Mouse (Mus musculus): Measurements from ENCODE around the gene Trpm5.

The Trpm5 gene

DNA sequence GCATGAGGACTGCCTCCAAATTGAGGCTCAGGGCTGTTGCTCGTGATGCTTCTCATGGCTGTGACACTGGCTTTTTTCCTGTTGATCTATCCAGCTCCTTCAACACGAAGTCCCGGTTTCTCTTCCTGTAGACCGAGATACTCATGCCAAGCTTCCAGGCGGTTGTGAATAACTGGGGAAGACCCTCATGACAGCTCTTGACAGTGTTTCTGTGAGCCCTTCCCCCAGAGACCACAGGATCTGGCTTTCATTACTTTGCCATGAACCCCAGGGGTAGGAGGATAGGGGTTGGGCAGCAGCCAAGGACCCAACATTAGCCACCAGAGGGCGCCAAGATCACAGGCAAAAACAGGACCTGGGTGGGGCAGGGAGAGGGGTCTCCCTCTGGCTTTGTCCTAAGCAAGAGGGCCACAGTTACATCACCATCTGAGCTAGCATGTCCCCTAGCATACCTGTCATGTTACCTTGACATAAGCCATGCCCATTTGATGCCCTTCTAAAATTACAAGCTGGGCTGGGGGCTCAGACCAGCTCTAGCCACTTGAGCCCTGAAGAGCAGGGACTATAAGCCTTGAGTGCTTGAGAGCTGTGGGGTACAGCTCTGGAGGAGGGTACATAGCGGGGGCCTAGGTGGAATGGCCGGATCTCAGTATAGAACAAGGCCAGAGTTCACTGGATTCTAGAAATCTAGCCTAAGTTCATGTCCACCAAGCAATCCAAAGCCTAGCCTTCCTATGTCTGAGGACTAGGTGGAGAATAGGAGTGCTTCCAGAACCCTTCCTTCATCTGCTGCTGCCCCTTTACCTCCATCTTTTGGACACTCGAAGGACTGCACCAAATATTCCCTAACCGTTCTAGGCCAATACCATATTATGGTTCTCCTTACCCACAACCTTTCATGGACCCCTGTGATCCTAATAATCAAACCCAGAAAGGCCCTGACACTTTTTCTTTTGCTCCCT lies at the start of gene Trpm5:
Trpm5 (minus strand) TSS at position 51 of the 962 bp plus-strand sequence.
- DNase-seq (ENCODE audit: low spot score) = peak; percentile 74

DNA sequence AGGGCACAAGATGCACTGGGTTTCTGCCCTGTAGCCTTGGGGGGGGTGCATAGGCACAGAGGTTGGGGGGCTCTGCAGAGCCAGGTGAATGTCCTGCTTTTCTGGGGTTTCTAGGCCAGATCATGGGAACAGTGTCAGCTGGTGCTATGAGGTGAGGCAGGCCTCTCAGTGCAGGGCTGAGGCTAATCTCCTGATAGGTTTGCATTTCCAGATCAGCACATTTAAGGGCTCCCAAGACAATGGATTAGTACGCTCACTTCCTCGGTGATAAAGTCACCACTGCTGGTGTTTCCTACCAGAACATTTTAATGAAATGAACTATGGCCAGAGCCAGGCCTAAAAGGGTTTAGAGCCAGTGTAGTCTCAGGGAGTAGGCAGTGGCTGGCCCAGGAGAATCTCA lies 48.2 kb upstream of the Trpm5 start:
- no peak for DNase-seq (ENCODE audit: low spot score)

DNA sequence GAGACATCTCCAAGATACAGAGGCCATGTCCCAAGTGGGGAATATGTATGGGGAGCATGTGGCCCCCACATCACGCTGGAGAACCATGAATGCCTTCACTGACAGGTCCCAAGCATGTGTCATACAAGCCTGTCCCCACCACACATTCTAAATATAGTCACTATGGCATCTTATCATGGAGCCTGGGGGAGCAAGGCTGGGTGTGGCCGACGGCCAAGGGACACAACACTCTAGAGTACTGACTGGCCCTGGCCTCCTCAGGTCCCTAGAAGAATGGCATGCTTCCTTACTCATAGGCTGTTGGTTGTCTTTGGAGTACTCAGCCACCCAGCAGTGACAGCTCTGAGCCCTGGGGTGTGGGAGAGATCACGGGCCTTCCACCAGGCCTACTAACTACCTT lies 45.5 kb upstream of the Trpm5 start:
- no peak for DNase-seq (ENCODE audit: low spot score)

DNA sequence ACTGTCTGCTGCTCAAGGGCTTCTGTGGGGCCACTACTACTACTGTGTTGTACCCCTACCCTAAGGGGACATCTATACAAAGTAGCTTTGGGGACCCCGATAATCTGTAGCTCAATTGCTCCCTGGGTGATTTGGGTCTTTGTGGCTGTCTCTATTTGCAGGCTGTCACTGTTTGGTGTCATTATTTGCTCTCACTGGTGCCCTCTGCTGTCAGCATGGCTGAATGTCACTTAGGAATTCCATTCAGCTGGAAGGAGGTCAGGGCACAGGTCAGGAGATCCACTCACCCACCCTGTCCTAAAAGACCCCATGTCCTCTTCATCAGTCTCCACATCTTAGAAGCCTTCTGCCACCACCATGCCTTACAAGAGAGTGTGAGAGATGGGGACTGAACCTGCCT lies 44.3 kb upstream of the Trpm5 start:
- peak; percentile 54 for DNase-seq (ENCODE audit: low spot score)

DNA sequence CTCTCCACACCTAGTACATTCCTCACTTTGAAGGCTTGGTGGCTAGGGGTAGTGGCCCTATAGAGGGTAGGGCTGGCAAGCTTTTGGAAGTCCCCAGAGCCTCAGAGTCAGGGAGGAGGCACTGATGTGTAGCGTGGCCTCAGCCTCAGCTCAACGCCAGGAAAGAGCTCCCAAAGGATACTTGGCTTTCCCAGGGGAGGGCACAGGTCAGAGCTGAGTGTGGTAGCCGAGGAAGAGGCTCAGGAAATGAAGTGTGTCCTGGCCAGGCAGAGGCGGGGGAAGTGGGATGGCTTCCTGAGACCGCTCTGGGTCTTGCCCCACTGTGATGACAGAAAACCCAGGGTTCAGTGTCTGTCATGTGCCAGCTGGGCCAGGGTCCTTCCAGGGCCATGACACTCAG lies 42.1 kb upstream of the Trpm5 start:
- no peak for DNase-seq (ENCODE audit: low spot score)

DNA sequence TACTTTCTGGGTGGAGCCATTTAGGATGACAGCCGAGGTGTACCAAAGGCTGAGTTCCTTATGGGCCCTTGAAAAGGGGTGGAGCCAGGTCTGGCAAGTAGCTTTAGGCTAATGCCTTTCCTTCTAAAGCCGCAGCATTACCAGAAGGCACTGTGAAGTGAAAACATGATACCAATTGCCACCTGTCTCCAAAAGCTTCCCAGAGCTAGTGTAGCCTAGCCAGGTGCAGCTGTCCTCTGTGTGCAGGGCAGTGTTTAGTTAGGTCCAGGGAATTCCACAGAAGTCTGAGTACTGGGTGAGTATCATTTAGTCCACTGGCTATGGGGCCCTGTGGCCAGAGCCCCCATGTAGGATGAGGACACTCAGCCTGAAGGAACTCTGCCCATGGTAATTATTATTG lies 41.7 kb upstream of the Trpm5 start:
- no peak for DNase-seq (ENCODE audit: low spot score)

DNA sequence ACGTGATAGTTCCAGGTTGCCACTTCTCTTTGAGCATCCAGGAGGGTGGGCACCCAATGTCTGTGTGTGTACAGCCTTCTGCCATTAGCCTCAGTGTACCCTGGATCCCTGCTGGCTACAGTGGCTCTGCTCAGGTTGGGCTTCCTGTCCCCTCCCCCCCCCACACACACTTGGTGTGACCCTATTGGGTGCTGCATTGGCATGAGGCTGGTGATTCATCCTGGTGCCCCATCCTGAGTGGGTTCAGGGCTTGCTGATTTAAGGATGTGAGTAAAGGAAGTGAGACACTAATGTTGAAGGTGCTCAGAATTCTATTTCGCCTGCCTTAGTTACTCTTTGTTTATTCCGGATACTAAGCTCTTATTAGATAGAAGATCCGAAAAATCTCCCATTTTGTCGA lies 38.4 kb upstream of the Trpm5 start:
- no peak for DNase-seq (ENCODE audit: low spot score)

DNA sequence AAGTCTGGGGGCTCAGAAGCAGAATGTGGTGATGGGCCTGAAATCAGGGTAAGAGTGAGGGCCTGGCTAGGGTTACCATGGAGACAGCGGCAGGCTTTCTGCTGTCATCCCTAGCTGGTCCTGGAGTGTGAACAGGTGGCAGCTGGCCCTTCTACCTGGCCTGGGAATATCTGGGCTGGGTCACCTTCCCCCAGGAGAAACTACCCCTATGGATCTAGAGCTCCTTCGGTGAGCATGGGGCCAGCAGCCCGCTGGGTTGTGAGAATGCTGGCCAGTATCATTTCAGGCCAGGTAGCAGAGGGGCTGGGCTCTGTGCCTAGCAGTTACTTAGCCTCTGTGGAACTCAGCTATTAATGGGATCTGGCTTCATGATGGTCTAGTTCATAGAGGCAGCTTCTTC lies 30.5 kb upstream of the Trpm5 start:
- no peak for DNase-seq (ENCODE audit: low spot score)

DNA sequence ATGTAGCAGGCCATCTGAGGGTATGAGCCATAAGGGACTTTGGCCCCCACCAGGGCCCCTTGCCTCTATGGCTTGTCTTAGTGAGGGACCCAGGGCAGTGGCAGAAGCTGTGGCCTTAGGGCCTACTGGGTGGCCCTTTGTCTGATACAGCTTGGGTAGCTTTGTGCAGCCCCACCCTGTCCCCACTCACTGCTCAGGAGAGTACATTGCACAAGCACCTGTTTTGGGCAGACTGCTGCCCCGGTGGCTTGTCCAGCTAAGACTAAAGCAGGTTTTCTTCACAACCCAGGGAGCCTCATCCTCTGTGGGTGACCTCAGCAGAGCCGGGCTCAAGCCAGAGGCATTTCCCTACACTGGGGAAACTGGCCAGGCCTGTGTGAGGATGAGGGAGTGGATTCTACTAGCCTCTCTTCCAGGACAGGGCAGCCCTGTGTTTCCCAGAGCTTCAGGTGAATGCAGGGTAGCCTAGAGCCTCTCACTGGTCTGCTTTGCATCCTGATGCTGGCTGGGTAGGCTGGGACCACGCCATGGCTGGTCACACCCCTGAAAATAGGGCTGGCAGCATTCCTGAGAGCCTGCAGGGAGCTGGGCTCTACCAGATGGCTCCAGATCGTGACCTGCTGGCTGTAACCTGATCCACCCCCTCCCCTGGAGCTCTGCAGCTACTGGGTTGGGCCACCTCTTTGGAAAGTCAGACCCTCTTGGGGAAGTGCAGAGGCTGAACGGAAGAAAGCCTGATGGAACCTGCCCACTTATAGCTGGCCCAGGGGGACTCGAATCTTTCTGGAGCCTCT lies 29.6 kb upstream of the Trpm5 start:
- DNase-seq (ENCODE audit: low spot score) = peak; percentile 54

DNA sequence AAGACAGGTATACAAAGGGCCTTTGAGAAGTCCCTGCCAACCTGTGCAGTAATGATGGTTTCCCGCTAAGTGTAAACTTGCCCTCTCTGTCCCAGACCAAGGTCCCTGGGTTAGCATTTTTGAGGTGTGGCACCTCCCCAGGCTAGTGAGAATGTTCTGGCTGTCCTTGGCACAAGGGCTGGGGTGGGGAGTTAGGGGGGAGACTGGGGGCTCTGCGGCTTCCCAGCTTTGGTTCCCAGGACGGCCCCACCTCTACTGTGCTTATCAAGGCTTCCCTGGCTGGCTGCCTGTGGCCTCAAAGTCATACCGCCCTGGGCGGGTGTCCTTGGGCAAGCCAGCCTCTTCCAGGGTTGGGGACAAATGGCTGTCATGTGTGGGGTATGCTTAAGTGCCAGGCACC lies 27.7 kb upstream of the Trpm5 start:
- DNase-seq (ENCODE audit: low spot score) = no peak

DNA sequence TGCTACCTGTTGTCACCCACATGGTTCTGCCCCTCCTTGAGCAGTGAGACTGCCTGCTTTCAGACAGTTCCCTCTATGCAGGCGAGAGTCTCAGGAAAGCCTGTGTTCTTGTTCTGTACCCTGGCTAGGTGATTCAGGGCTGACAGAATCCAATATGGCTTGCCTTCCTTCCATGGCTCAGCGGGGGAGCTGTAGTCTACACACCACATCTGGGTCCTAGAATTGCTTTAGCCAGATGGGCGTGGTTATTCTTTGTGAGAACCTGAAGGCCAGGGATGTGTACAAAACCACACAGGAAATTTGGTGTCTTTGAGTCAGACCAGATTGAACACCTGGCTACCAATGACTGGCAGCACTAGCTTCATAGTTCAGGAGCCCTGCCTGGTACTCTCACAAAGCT lies 25.4 kb upstream of the Trpm5 start:
- no peak for DNase-seq (ENCODE audit: low spot score)

DNA sequence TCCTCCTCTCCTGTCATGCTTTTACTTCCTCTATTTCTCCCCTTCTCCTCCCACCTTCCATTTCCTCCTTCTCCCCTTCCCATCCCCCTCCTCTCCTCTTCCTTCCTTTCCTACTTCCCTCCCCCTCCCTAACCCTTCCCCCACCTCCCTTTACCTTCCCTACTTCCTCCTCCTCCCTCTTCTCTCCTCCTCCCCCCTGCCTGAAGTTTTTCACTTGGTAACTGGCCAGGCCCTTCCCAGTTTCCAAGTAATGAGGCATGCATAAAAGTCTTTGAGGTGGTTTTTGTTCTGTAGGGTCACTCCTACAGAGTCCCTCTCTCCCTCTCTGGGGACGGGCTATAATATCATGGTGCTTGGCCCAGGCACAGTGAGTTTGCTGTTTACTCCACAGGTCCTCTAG lies 25.0 kb upstream of the Trpm5 start:
- no peak for DNase-seq (ENCODE audit: low spot score)

DNA sequence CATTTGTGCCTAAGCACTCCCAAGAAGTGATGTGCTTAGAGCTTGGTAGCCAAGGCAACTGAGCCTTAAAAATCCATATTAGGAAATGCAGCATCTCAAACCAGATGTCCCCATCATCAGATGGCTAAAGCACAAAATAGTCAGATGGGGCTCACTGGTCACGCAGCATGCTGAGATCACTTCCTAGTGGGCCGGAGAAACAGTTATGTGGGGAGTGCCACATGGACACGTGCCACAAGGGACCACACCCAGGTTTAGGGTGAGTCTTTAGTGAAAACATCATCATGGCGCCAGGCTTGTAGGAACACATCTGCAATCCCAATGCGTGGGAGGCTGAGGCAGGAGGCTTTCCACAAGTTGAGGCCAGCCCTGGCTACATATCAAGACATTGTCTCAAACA lies 22.1 kb upstream of the Trpm5 start:
- no peak for DNase-seq (ENCODE audit: low spot score)

DNA sequence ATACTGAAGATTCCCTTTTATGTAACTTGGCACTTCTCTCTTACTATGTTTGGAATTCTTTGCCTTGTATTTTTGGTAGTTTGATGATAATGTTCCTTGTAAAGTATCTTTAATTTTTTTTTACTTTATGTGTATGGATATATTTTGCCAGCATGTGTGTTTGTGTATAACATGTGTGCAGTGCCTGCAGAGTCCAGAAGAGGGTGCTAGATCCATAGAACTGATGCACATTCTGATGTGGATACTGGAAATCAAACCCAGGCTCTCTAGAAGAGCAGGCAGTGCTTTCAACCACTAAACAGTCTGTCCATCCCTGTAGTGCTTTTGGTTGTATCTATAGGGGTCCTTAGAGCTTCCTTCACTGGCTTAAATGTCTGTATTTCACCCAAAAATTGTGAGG lies 20.3 kb upstream of the Trpm5 start:
- DNase-seq (ENCODE audit: low spot score) = no peak

DNA sequence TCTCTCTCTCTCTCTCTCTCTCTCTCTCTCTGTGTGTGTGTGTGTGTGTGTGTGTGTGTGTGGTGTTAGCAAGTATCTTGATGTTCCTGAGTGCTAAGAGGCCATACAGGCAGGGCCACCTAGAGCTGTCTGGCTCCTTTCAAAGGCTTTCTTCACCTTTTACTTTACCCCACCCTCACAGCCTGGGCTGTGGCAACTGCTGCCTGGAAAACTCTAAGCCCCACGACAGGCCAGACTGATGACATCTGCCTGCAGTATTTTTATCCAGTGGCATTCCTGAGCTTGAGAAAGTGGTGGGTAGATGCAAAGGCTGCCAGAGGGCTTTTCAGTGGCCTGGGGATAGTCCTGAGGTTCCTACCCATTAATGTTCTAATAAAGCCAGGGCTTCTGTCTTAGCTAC lies 18.0 kb upstream of the Trpm5 start:
- DNase-seq (ENCODE audit: low spot score) = no peak

DNA sequence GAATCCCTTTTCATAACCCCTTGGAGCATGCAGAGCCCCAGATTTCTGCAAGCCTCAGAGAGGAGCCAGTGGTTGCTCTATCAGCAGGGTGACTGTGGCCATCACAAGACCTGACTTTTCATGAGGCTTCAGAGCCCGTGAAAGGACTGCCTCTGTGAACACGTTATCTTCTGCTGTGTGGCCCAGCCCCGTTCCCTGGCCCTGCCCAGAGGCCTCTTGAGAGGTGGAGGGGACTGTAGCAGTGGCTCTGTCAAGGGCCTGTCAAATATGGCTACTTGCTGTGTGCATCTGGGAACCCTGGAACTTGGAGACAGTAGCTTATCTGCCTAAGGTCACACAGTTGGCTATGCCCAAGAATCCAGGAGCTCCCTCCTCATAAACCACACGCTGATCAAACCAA lies 17.3 kb upstream of the Trpm5 start:
- no peak for DNase-seq (ENCODE audit: low spot score)

DNA sequence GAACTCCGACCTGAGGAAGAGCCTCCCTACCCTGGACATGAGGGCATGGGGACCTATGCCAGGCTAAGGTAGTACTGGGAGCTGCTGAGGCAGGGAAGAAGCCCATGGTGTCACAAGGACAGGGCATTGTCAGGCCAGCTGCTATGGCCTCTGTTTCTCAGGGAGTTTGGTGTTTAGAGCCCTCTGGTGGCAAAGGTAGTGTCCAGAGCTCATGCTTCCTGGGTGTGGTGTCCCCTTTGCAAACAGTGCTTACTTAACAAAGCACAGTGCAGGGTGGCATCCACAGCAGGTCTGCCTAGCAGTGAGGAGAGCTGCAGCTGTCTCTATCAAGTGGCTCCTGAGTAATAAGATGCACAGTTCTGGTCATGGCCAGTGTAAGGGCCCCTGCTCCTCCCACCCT lies 16.4 kb upstream of the Trpm5 start:
- DNase-seq (ENCODE audit: low spot score) = no peak

DNA sequence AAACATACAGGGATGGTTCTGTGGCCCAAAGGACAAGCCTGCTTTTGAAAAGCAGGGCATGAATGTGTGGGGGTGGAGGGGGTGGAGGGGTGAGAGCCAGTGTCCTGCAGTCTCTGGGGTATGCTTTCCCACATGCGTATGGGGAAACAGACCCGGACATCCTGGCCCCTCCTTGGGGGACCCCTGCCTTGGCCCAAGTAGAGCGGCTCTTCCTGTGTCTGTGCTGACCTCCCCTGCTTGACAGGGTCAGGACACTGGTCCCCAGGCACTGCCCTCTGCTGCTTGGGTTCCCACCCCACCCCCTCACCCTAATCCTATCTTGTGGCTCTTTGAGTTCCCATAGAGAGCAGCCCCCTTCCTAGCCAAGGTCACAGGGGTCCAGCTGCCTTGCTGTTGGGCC lies 15.3 kb upstream of the Trpm5 start:
- no peak for DNase-seq (ENCODE audit: low spot score)

DNA sequence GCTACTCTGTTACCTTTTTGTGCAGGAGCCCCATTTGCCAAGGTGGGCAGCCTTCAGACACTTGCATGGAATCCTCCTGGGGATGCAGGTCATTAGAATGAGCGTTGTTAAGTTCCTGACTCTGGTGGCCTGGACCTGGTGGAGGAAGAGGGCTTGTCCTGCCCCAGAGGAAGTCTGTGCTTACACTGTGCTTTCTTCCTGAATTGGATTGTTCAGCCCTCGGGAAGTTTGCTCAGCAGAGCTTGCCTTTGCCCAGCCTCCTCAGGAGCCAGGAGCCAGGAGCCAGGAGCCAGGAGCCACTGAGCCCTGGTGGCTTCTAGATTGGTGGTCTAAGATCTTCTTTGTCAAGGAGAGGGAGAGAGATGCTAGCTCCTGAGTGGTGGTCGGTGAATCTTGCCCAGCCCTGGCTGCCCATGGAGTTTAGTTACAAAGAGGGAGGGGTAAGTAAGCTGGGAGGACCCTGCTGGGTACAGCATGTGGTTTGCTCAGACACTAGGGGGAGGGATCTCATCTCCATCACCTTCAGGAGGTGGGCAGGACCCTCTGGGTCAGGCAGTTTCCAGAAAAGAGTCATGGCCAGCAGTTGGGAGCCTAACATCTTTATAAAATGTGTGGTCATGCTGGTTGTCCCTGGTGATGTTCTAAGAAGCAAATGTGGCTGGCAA lies 14.7 kb upstream of the Trpm5 start:
- no peak for DNase-seq (ENCODE audit: low spot score)

DNA sequence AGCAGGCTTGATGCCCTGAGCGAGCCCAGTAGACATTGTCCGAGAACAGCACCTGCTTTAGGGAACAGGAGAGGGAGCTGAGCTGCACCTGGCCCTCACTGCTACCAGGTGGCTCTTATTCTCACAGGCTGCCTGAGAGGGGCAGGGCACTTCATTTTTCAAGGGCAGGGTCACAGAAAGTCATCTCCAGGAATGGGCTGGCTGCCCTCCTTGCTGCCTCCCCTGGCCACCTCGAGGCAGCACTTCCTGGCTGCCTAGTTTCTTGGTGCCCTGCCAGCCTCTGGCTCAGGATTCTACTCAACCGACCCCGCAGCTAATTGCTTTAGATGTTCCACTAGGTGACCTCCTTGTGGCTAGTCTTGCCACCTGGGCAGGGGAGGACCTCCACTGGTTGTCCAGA lies 13.8 kb upstream of the Trpm5 start:
- no peak for DNase-seq (ENCODE audit: low spot score)

DNA sequence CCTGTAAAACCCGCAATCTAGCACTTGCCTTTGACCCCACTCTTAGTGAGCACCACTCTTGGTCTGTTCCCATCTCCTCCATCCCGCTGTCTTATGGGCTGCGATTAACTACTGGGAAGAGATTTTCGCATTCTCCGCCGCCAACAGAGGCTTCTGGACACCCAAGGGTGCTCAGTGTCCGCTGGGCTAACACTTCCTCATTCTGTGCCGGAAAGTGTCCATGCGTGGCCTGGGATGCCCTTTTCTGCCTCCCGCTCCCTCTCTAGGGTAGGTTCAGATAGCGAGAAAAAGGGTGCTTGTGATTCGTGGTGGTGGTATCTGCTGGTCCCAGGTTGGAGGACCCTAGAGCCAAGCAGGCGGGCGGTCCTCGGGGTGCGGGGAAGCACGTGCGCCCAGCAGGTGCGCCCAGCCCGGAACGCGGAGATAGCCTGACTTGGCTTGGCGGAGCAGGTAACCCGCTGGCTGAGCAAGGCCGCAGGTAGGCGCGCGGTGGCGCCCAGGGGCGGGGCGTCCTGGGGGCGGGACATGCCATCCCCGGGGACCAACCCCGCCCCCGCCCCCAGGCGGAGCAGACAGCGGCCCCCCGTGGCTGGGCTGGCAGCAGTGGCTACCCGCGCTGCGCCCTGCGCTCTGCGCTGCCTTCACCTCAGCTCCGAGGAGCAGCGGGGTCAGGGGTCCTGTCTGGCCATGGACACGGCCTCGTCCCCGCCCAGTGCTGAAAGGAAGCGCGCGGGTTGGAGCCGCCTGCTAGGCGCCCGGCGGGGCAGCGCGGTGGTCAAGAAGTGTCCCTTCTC lies 12.4 kb upstream of the Trpm5 start:
- DNase-seq (ENCODE audit: low spot score) = peak; percentile 56

DNA sequence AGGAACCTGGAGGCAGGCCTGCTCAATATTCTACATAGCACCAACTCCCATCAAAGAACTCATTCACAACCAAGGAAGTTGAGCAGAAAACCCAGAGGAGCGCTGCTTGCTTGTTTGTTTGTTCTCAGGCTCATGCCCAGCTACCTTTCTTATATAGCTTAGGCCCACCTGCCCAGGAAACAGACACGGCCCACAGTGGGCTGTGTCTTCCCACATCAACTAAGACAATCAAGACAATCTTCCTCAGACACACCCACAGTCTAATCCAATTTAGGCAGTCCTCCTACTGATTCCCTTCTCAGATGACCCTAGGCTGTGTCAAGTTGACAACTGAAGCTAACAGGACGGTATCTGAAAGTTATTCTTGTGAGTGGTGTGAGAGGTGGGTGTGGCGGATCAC lies 11.6 kb upstream of the Trpm5 start, which contains the start of gene Kcnq1:
Kcnq1 (plus strand) TSS at position 301 of the 400 bp plus-strand sequence.
- no peak for DNase-seq (ENCODE audit: low spot score)

Data from ovary, postnatal 14 days (tissue).